Mouse (Mus musculus) G1E-ER4 (cell line): Measurements from ENCODE around the gene Polr2e. TPM values are rescaled to one million over a fixed set of nuclear protein-coding genes. Genes with fewer than 3 reads are reported as not detected.

ENCODE experiments used
- GATA1 ChIP-seq: IDR thresholded peaks from one replicate; pipeline ENCODE4 v1.8.0; 2012; ENCODE audit warnings: low read length, inconsistent platforms
- polyA plus RNA-seq: library from polyadenylated mRNA; stranded (reverse); fragments of >175 nt; gene quantifications from 2 replicates; pipeline ENCODE4 v1.2.3, GENCODE M21; 2012

Polr2e gene
- polyA plus RNA-seq, 1 experiment, result 180 TPM

DNA sequence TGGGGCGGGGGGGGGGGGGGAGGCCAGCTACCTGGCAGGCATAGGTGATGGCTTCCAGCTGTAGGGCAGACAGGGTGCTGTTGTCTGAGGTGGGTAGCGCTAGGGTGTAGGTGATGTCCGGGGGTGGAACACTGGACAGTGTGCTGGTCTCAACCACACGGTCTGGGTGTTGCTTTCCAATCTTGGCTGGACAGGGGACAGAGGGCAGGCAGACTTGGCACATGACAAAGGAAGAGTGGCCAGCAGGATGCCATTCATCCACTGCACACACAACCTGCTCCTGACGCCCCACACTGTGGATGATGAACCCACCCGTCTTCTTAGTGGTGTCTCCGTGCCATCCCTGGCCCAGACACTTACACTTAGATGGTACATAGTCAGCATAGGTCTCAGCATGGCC lies 29.7 kb upstream of the Polr2e start:
- TF ChIP-seq GATA1, result no peak

DNA sequence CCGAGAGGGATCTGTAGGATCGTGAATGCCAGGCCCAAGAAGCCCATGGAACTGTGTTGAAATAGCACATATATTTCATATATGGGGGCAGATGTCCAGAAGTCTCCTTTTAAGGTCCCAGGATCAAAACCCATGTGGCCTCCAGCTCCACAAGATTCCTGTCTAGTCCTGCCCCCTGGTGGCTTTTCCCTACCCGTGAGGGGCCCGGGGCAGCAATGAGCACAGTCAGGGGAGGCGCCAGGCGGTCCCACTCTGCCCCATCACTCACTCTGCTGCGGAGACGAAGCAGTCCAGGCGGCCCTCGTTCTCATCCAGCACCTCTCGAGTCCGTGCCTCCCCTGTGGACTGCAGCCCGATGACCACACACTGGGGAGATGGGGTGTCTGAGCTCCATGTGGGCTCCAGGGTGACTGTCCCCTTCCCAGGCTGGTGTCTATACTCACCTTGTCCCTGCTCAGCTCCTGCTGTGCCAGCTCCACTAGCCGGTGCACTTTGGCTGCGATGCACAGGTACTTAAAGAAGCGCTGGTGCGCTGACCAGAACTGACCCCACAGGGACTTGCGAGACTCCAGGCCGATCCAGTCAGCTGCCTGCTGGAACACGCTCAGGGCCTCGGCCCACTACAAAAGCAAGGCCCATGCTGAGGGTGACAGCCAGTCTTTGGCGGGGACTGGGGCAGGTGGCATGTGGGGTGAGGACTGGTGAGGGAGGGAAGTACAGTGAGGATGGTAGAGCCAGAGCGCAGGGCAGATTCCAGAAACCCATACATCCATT lies 24.5 kb upstream of the Polr2e start:
- TF ChIP-seq GATA1, result no peak

DNA sequence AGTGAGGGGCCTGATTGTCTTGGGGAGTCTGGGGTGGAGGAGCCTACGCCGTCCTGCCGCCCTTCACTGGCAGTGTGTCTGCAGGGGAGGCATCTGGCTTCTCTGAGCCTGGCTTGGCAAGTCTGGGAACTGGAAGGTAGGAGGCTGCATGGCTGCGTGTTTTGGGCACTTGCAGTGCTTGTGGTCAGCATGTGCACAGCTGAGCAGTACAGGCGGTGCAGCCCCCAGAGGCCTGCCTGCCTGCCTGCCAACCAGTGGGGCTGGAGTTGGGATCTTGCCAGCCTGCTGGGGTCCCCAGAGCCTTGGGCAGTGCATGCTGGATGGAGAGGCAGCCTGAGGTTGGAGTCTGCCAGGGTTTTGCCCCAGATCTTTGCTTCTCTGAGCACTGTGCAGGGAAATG lies 23.5 kb upstream of the Polr2e start:
- no peak for TF ChIP-seq GATA1

DNA sequence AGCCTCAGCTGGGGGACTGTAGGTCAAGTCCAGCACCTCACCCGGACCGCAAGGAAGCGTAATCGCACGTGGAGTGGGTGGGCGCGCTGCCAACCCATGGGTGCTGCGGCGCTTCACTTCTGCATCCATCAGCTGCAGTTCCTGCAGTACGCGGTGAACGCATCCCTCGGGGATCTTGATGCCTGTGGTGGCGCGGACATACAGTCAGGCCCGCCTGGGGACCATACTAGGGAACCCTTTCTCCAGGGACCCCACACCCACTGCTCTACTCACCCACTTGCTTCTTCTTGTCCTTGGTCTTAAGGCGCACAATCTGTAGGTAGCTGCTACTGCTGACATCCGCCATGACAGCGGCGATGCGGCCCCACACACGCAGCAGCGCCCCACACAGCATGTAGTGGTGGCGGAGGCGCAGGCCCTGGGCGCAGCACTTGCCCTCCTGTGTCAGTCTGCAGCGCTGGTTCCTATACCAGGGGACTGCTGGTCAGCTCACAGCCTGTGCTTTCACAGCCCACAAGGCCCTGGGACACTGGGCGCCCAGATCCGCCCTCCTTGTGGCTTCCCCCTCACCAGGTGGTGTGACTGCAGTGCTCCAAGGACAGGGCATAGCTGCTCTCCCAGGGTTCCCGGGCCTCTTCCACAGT lies 18.2 kb upstream of the Polr2e start:
- no peak for TF ChIP-seq GATA1

DNA sequence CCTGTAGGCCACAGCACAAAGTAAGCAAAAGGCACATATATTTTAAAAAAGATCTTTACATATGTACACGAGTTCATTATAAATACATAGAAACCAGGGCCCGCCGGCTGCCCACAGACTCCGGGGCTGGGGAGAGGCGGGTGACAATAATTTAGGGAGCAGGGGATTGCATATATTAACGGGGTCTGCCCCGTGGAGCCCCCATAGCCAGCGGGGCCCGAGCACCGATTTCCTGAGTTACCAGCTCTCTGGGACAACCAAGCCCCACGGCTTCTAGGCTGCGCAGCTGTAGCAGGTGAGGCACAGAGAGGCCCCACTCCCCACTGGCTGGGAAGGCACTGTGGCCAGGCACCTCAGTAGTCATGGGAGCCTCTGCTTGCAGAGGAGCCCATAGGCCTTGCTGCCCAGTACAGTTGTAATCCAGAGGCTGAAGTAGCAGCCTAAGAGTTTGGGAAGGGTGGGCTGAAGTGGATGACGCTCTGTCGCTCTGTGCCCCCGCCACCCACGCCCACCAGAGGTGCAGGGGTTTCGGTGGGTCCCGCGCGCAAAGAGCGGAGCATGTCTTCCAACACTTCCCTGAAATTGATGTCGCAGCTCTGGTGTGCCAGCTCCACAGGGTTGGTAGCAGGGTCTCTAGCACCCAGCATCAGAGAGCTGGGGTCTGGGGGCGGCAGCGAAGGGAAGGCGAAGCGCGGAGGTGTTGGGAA lies 17.5 kb upstream of the Polr2e start:
- no peak for TF ChIP-seq GATA1

DNA sequence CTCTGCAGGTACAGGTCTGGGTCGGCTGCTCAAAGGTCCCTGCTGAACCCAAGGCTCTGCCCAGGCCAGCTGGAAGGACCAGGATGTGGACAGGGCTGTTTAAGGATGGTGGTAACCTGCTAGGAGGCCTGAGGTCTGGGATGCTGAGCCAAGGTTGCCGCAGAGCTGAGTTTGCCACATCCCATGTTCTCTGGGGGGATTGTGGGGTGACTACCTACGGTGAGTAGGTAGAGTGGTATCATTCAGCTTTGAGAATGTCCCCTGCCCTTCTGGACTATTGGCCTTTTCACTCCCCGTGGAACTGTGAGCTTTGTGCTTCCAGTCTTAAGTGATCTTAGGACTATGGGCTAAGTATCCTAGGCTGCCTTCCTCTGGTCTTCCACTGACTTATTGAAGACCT lies 16.9 kb upstream of the Polr2e start:
- TF ChIP-seq GATA1, result no peak

DNA sequence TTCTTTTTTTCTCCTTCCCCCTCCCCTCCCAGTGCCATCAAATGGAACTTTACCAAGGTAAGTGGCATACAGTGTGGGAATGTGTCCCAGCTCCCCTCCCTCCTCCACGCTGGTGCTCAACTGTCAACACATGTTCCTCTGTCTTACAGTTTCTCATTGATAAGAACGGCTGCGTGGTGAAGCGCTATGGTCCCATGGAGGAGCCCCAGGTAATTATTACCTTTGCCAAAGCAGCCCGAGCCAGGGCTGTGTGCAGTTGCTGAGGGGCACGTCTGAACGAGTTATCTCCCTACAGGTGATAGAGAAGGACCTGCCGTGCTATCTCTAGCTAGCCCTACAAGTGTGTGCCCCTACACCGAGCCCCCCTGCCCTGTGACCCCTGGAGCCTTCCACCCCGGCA lies 16.3 kb upstream of the Polr2e start:
- TF ChIP-seq GATA1, result no peak

DNA sequence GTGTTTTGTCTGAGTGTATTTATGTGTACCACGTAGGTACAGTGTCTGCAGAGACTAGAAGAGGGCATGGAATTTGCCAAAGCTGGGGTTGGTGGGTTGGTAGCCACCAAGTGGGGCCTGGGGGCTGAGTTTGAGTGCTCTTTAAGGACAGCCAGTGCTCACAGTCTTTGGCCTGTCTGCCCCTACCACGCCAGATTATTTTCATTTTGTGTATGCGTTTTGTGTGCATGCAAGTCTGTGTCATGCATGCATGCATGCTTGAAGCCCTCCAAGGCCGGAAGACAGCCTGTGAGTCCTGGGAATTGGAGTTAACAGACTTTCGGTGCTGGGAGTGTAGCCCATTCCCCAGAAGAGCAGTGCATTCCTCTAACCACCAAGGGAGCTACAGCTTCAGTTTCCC lies 15.8 kb upstream of the Polr2e start:
- TF ChIP-seq GATA1, result no peak

DNA sequence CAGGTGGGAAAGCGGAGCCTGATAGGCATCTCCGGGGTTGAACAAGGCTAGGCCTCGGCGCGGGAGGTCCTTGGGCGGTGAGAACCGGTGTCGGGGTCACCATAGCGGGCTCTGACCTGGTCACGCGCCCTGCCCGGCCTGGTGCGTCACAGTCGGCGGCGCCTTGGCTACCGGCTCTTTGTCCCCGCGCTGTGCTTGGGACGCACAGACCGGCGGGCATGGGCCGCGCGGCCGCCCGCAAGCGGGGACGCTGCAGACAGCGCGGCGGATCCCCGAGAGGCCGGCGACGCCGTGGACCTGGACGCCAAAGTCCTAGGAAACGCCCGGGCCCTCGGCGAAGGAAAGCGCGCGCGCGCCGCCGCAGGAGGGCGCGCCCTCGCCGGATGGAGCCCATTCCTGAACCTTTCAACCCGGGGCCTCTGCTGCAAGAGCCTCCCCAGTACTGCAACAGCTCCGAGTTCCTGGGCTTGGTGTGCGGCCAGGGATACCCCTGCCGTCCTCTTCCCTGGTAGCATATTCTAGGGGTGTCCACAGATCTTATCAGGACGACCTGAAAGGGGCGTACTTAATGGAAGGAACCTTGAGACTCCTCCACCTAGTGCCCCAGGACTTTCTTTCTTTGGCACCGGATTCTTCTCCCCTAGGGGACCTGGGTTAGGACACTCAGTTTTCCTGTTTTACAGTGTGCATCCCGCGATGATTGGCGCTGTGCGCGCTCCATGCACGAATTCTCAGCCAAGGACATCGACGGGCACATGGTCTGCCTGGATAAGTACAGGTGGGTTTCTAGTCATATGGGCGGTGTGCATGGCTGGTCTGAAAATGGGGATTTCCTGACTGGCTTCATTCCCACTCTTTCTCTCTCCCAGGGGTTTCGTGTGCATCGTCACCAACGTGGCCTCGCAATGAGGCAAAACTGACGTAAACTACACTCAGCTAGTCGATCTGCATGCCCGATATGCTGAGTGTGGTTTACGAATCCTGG lies 14.5 kb upstream of the Polr2e start:
- TF ChIP-seq GATA1, result no peak

DNA sequence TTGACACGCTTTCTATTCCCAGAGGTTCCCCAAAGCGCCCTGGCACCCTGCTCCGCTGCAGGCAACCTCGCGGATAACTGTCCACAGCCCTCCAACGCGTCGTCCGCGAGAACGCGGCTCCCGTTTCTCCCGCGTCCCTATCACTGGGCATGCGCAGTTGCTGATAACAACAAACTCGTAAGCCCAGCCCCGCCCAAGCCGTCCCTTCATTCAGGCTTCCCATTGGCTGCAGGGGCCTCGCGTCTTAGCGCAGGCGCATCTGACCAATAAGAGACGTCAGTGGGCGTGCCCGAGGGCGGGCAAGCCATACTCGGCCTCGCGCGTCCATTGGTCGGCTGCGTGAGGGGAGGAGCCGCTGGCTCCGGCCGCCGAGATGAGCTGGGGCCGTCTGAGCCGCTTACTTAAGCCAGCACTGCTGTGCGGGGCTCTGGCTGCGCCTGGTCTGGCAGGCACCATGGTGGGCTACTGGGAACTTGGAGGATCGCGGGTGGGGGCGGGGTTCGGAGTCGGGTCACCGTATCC lies 13.7 kb upstream of the Polr2e start:
- no peak for TF ChIP-seq GATA1

DNA sequence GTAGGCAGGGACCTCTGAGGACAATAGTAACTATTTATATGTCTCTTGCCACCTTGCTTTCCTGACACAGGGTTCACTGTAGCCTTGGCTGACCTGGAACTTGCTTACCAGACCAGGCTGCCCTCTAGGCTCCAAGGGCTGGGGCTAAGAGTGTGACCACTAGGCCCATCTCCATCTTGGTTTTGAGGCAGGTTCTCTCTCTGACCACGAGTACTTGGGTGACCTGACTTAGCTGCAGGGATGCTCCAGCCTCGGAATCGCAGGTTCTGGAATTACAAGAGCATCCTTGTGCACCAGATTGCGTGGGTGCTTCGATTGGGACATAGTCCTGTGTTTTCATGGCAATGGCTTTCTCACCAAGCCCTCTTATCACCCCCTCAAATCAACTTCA lies 12.8 kb upstream of the Polr2e start:
- TF ChIP-seq GATA1, result no peak

DNA sequence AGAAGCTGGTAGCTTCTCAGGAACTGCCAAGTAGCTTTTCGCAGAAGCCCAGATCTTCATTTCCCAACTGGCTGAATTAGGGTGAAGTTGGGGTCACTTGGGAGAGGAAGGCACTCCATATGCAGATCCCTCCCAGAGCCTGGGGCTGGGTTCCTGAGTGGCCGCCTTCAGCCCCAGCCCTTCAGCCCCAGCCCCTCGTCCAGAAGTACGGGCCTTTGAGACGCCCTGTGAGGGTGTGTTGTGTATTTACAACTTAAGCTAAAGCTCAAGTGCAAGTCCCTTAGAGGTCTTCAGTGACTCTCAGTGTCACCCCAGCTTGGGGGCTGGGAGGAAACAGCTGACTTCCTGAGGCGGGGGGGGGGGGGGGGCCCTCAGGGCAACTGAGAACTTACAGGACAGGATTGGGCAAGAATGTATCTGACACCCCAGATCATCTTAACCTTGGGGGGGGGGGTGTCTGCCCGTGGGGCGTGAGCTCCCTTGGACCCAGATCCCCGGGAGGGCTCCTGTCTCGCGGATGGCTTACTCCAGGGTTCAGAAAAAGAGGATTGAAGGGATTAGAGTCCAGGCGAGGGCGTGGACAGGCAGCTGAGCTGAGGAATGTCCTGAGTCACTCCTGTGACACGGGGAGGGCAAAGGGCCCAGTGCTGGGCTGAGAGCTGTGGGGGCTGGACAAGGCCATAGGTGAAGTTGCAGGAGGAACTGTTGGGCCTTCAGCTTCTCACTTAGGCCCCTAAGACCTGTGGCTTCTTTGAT lies 12.2 kb upstream of the Polr2e start:
- no peak for TF ChIP-seq GATA1

DNA sequence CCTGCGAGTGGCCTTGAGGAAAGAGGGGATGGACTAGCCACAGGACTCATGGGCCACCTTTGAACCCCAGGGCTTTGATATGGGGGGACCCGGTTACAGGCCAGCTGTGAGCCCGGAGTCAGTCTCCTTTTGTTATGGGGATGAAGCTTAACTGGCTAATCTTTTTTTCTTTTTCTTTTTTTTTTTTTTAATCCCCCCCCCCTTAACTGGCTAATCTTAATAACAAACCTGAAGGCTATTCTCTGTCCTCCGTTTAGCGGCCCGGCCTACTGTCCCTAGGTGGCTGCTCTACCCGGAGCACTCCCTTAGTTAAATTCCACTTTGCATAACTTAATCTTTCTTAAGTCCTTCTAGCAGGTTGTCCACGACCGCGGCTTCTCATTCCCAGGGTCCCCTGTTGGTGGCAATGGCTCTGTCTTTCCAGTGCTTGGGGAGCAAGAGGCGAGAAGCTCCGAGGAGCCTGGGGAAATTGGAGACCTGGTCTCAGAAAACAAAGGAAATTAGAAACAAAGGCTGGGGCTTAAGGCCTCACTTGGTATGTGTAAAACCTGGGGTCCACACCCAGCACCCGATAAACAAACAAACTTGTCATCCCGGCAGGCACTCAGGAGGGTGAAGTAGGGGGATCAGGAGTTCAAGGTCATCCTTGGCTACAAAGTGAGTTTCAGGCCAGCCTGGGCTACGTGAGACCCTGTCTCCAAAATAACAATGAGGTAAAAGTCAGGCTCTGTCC lies 11.5 kb upstream of the Polr2e start:
- no peak for TF ChIP-seq GATA1

DNA sequence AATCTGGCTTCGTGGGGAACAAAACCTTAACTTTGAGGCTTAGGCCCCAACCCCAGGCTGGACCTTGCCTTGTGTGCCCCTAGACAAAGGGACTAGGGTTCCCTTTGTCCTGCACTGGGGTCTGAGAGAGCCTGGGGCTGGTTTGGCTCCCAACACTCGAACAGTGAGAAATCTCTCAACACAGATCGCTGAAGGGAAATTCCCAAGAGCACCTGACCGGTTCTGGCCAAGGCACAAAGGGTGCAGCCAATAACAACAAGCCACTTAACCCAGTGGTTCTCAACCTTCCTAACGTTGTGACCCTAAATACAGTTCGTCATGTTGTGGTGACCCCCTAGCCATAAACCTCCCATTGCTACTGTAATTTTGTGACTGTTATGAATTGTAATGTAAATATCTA lies 10.6 kb upstream of the Polr2e start:
- no peak for TF ChIP-seq GATA1

DNA sequence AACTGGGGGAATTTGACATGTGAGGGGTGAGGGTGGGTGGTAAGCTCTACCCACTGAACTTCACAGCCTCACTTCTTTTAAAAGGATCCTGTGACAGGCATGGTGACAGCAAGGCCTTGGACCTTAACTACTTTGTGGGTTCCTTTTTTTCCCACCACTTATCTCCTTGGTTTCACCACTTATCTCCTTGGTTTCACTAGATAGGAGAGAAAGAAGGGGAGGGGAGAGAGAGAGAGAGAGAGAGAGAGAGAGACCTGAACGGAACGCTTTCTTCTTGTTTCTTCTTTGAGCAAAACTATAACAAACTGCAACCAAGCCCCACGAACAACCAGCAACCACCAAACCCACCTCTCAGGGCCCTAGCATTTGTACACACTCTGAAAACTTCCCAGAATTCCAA lies 9.2 kb upstream of the Polr2e start:
- no peak for TF ChIP-seq GATA1
